Mouse (Mus musculus) small intestine, adult 2 months (tissue): ENCODE data around the gene Rp9.

ENCODE experiments used
- CTCF ChIP-seq: fragments of 200-500 bp; IDR thresholded peaks from 2 replicates; pipeline ENCODE4 v1.5.1; 2012; ENCODE audit warnings: low read depth, mild to moderate bottlenecking, control low read depth, inconsistent platforms, low read length, moderate library complexity, mixed read lengths; ENCODE audit not compliant: insufficient replicate concordance, insufficient read length; ENCODE audit errors: extremely low read depth
- POLR2A ChIP-seq: fragments of 200-500 bp; IDR thresholded peaks from 2 replicates; pipeline ENCODE4 v1.6.1; 2012; ENCODE audit warnings: low read depth, mild to moderate bottlenecking, control low read depth, inconsistent platforms, low read length, moderate library complexity

DNA sequence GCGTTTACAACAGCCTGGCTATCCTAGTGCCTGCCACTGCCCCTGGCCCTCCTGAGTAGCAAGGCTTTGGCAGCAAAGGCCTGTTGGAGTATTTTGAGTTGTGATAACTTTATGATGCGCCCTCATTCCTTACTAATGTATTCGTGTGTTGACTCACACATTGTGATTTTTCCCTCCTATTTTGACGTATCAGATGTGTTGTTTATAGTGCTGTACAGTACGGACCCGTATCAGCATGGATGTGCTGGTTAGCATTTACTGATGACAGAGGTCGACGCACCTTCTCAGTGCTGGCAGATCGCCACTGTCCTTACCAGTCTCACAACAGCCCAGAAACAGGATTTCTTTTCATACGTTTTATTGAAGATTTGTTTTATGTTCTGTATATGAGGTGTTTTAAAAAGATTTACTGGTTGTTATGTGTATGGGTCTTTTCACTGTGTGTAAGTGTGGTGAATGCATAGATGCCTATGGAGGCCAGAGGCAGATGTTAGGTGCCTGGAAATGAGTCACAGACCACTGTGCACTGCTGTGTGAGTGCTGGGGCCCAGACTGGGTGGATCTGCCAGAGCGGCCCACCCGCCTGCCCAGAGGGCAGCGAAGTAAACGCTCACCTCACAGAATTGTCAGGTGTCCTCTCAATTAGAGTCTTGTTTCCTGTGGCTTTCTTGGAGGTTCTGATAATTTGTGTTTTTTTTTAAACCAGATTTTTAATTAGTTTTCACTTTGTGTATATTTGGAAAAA lies 40.7 kb downstream of the Rp9 start:
- TF ChIP-seq POLR2A (no peak), CTCF (no peak)
